Mouse (Mus musculus) bone marrow macrophage, adult 2 months (primary cell): ENCODE measurements around the gene Rab11b.

Experiments
- CTCF ChIP-seq: IDR thresholded peaks from 2 replicates; pipeline ENCODE4 v1.5.1; 2012; ENCODE audit warnings: low read depth, mild to moderate bottlenecking, low read length, moderate library complexity
- POLR2A ChIP-seq: IDR thresholded peaks from 2 replicates; pipeline ENCODE4 v1.6.1; 2012; ENCODE audit warnings: mild to moderate bottlenecking, low read depth, low read length, borderline replicate concordance

DNA sequence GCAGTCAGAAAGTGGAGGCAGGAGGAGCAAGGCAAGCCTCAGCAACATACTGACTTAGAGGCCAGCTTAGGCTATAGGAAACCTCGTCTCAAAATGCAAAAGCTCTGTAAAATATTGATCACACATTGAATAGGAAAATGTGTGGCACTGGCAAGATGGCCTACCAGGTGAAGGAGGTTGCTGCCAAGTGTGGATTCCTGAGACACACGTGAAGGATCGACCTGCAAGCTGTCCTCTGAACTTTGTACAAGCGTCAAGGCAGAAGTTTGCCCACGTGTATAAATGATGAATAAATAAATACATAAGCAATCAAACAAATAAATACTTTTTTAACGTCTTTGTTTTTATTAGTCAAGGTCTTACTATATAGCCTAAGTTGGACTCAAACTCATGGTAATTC, 13.1 kb upstream of the Rab11b start:
- no peak for TF ChIP-seq CTCF
- TF ChIP-seq POLR2A: no peak
